Mouse (Mus musculus) ES-E14 (cell line): ENCODE results near the gene Rps27a. TPM values are rescaled to one million over a fixed set of nuclear protein-coding genes. Genes with fewer than 3 reads are reported as not detected.

Experiments
- DNase-seq: peaks from one replicate; pipeline ENCODE4 v3.0.0-alpha.2; 2013; ENCODE audit warnings: low read depth, low spot score
- H3K27ac ChIP-seq: 2 replicates; pipeline ENCODE4 v1.5.1; 2012; ENCODE audit warnings: low read depth, mild to moderate bottlenecking, low read length, moderate library complexity, mixed read lengths; ENCODE audit not compliant: poor library complexity, insufficient read depth, severe bottlenecking
- H3K36me3 ChIP-seq: 2 replicates; pipeline ENCODE4 v1.6.1; 2012; ENCODE audit warnings: mild to moderate bottlenecking, low read length, moderate library complexity, mixed read lengths; ENCODE audit not compliant: control insufficient read depth, poor library complexity, insufficient read depth, severe bottlenecking
- H3K4me1 ChIP-seq, 2 experiments: fragments of 150-350 bp in 1 of 2; sonication (generic) in 1 of 2; 2 replicates each; pipeline ENCODE4 v1.6.1; 2012; ENCODE audit warnings: low read length in 2 of 2, mild to moderate bottlenecking in 1 of 2, mixed read lengths in 1 of 2; ENCODE audit not compliant: control insufficient read depth in 2 of 2, insufficient read depth in 2 of 2, poor library complexity in 1 of 2
- H3K4me3 ChIP-seq, 2 experiments: fragments of 150-350 bp in 1 of 2; sonication (generic) in 1 of 2; 2 replicates each; pipeline ENCODE4 v1.5.1; 2012; ENCODE audit warnings: low read length in 2 of 2, low read depth in 1 of 2, mild to moderate bottlenecking in 1 of 2, mixed read lengths in 1 of 2; ENCODE audit not compliant: insufficient read depth in 1 of 2, poor library complexity in 1 of 2, severe bottlenecking in 1 of 2
- H3K9ac ChIP-seq: 2 replicates; pipeline ENCODE4 v1.6.1; 2012; ENCODE audit warnings: low read depth, mild to moderate bottlenecking, low read length, mixed read lengths; ENCODE audit not compliant: poor library complexity, insufficient read depth, severe bottlenecking
- H3K9me3 ChIP-seq: fragments of 150-350 bp; sonication (generic); 2 replicates; pipeline ENCODE4 v1.6.1; 2012; ENCODE audit warnings: low read depth, mild to moderate bottlenecking, low read length; ENCODE audit not compliant: control insufficient read depth, insufficient read depth
- CHD2 ChIP-seq: IDR thresholded peaks from 2 replicates; pipeline ENCODE4 v1.6.1; 2014; ENCODE audit warnings: mild to moderate bottlenecking, low read depth, low read length, inconsistent platforms
- HCFC1 ChIP-seq: IDR thresholded peaks from 2 replicates; pipeline ENCODE4 v1.6.1; 2012; ENCODE audit warnings: low read length, inconsistent platforms, borderline replicate concordance; ENCODE audit not compliant: insufficient read depth
- MAFK ChIP-seq: IDR thresholded peaks from 2 replicates; pipeline ENCODE4 v1.6.1; 2014; ENCODE audit warnings: mild to moderate bottlenecking, low read depth, low read length, inconsistent platforms; ENCODE audit not compliant: insufficient read depth
- ZC3H11A ChIP-seq: IDR thresholded peaks from 2 replicates; pipeline ENCODE4 v1.6.1; 2012; ENCODE audit warnings: low read depth, mild to moderate bottlenecking, inconsistent platforms, low read length, borderline replicate concordance
- ZNF384 ChIP-seq: IDR thresholded peaks from 2 replicates; pipeline ENCODE4 v1.6.1; 2012; ENCODE audit warnings: low read depth, low read length, inconsistent platforms
- in situ Hi-C, 2 experiments: fragments of 600-800 bp; cut with MboI; formaldehyde crosslinking; loops; one replicate each; pipeline ENCODE4 v1.15.1; 2025; ENCODE audit warnings: low sequenced_read_pairs in 2 of 2, inconsistent platforms in 1 of 2; ENCODE audit not compliant: unreplicated experiment in 2 of 2
- total RNA-seq: library from RNA; depleted of rRNA; stranded (reverse); fragments of 300-350 nt; gene quantifications from 2 replicates; pipeline ENCODE4 v1.2.3, GENCODE M21; 2012

Gene Rps27a
- total RNA-seq, 1 experiment: 1,218 TPM

DNA sequence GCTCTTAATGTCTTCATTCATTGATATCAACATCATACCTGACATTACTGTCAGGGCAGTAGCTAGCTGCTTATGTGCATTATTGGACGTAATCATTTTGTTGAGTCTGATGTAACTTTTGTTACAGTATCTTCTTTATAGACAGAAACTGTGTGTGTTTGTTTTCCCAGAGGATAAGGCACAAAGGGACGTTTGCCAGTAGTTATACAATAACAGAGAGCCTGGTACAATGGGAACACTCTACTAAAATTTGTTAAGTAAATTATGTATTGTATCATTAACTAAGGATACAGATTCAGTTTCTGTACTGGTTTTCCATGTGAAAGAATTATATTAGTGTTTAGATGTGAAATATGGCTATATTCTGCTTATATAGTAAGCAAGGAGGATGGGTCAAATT lies 24.7 kb upstream of the Rps27a start:
- Histone ChIP-seq H3K9ac (no peak overlapping the region), H3K4me3 (no peak overlapping the region), H3K9me3 (no peaks in the 10 kb centered on the region), H3K27ac (no peak overlapping the region), H3K4me1 (no peaks in the 10 kb centered on the region), H3K36me3 (no peaks in the 10 kb centered on the region)
- in situ Hi-C loops: no loop called here
- DNase-seq: no peak
- TF ChIP-seq MAFK (no peak), ZNF384 (no peak), HCFC1 (no peak), CHD2 (no peak), ZC3H11A (no peak)

- TF ChIP-seq ZNF384 (no peak), MAFK (no peak), HCFC1 (no peak), ZC3H11A (no peak), CHD2 (no peak)
- Histone ChIP-seq H3K4me3 (no peak overlapping the region), H3K4me1 (no peaks in the 10 kb centered on the region), H3K27ac (no peak overlapping the region), H3K9ac (no peak overlapping the region), H3K36me3 (no peaks in the 10 kb centered on the region), H3K9me3 (no peaks in the 10 kb centered on the region)
- in situ Hi-C loops: no loop called here
- no peak for DNase-seq
Measured at GRCm38 (mm10) chr11:29571536-29571935, 23.6 kb upstream of the Rps27a start.

- Histone ChIP-seq H3K9ac (no peak overlapping the region), H3K36me3 (no peaks in the 10 kb centered on the region), H3K9me3 (no peaks in the 10 kb centered on the region), H3K4me1 (no peaks in the 10 kb centered on the region), H3K27ac (no peak overlapping the region), H3K4me3 (no peak overlapping the region)
- no peak for DNase-seq
- in situ Hi-C loops: no loop called here
- TF ChIP-seq HCFC1 (no peak), ZC3H11A (no peak), CHD2 (no peak), MAFK (no peak), ZNF384 (no peak)
Measured at GRCm38 (mm10) chr11:29563406-29563805, 15.5 kb upstream of the Rps27a start.

DNA sequence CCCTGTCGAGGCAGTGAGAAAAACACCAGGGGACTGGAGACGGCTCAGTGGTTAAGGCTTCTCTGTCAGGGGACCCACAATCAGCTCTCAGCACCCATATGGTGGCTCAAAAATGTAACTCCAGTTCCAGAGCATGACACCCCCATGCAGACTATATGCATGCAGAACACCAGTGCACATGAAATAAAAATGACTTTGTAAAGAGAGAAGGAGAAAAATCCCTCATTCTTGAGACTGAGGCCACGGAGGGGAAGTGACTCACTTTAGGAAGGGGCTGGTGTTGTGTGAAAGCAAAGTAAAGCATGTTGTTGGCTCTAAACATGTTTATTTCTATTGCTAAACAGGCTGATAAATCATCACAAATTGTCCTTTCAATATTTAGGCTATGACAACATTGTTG lies 13.1 kb upstream of the Rps27a start:
- Histone ChIP-seq H3K4me3 (no peak overlapping the region), H3K9ac (no peak overlapping the region), H3K36me3 (no peaks in the 10 kb centered on the region), H3K27ac (no peak overlapping the region), H3K4me1 (no peaks in the 10 kb centered on the region), H3K9me3 (no peaks in the 10 kb centered on the region)
- DNase-seq: no peak
- no peak for TF ChIP-seq HCFC1
- no peak for TF ChIP-seq ZC3H11A
- no peak for TF ChIP-seq MAFK
- TF ChIP-seq CHD2: no peak
- no peak for TF ChIP-seq ZNF384
- in situ Hi-C loops: no loop called here

DNA sequence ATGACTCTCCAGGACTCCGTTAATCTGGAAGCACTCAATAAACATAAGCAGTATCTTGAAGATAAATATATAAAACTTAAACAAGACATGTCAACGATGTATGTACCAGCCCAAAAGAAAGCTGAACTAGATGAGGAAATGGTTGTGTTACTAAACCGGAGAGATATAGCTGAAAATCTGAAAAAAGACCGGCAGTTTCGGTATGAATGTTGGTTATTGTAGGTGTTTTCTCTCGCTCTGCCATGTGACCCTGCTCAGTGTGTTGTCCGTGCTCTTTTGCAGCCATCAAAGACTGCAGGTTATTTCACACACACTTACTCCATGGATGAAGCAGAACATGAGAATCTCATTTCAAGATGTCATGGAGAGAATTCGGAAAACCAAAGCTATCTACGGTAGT lies 12.5 kb upstream of the Rps27a start:
- DNase-seq: no peak
- Histone ChIP-seq H3K27ac (no peak overlapping the region), H3K9ac (no peak overlapping the region), H3K4me1 (no peaks in the 10 kb centered on the region), H3K4me3 (no peak overlapping the region), H3K36me3 (no peaks in the 10 kb centered on the region), H3K9me3 (no peaks in the 10 kb centered on the region)
- in situ Hi-C loops: no loop called here
- no peak for TF ChIP-seq HCFC1
- no peak for TF ChIP-seq ZC3H11A
- TF ChIP-seq MAFK: no peak
- TF ChIP-seq CHD2: no peak
- no peak for TF ChIP-seq ZNF384
